Mouse (Mus musculus): ENCODE data around the gene Pcca.

Pcca gene

DNA sequence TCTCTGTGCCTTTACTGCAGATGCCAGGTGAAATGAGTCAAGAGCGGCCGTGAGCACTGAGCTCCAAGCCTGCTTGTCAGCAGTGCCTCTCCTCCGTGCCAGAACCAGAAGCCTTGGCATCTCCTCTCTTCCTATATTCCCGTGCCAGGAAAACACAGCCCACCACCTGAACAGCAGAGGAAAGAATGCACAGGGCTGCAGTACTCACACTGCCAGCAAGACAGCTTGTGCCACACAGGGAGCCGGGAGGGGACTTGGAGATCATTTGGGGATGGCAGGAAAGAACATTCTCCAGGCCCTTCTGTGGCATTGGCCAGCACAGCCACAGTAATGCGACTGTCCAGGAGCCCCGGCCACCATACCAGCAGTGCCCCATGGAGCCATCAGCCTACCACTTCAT is 351.8 kb downstream of the Pcca start:
- no peak for DNase-seq (ENCODE audit: low read depth)

DNA sequence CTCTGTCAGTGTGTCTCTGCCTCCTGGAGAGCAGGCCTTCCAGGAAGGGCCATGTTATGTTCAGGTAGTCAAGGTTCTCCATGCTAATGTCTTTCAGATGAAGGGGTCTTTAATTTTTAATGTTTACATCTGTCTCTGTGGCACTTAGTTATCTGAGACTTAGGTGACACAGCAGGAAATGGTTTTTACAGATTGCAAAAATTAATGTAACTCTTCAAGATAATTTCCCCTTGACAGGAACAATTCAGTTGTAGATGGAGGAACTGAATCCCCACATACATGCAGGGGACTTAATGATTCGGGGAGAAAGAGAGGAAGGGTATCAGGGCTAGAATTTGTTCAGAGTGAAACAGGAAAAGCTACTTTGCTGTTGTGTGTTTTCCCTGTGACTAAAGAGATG is 353.2 kb downstream of the Pcca start:
- no peak for DNase-seq (ENCODE audit: low read depth)

DNA sequence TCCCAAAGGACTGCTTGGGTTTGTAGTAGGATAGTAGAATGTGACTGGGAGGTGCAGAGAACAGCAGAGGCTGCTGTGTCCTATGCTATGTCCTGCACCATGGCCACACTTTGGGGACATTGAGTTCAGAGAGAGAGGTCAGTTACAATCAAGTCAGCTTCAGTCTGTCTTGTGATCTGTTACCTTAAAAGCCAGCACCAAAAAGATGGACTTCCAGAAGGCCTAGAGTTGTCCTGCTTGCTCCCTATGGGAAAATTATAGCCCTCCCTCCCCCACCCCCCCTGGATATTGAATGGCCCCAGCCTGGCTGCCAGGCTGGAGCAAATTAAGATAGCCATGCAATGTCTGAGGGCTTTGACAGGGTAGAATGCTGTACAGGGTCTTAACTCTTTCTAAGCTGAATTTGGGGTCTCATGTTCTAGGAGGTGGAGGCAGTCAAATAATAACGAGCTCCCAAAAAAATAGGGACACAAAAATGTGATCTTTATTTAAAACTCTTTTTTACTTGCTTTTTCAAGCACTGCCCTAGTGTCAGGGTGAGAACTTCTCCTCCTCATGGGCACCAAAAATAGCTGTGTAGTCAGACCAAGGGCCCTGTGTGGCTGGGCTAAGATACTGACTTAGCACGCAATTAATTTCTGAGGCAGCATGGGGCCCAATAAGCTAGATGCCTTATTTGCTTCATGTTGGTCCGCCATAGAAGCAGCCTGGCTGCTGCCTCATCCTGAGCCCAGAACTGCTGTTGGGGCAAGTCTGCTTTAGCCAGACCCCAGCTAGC is 353.8 kb downstream of the Pcca start:
- no peak for DNase-seq (ENCODE audit: low read depth)

DNA sequence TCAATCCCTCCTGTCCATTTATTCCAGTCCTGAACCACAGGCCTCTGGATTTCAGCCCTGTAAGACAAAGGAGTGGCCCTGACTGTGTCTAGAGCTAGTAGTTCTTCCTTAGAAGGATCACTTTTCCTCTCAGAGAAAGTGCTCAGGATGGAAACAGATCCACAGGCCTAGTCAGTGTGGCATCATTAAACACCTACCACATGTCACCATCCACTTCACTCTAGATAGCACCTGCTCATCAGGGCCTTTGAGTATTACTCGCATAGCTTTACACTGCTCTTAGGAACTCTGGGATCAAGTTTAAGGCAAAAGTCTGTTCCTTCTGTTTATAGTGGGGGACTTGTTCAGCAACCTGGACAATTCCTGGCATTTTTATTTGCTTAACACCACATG is 354.4 kb downstream of the Pcca start:
- no peak for DNase-seq (ENCODE audit: low read depth)

DNA sequence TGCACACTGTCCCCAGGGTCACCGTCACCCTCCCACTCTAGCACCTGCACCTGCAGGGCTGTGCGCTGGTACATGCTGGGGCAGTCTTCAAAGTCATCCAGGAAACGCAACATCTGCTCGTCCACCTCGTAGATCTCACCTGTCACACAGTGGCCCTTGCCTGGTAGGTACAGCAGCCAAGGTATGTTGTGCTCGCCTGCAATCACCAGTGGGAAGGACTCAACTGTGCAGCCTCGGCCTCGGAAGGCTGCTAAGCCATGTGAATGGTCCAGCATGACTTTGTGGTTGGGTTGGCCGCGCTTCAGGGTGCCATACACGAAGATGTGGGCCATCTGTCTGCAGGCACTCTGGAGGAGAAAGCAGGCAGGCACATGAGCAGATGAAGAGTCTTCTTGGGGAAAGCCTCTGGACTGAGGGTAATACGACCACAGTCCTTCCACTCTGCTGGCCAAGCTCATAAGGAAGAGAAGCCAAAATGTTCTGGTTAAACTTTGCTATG is 357.4 kb downstream of the Pcca start:
- no peak for DNase-seq (ENCODE audit: low read depth)

DNA sequence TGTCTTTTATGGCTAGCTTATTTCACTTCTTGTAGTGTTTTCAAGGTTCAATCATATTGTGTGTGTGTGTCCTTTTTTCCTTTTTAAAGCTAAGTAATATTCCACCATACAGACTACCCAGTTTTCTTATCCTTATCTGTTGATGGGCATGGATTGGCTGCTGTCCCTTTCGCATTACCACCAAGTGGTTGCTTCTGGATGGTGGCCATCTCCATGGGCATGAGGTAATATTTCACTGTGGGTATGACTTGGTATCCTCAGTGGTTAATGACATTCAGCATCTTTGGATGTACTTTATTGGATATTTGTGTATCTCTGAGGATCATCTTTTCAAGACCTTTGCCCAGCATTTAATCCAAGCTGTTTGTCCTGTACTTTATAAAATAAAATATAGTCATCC is 362.0 kb downstream of the Pcca start:
- no peak for DNase-seq (ENCODE audit: low read depth)

DNA sequence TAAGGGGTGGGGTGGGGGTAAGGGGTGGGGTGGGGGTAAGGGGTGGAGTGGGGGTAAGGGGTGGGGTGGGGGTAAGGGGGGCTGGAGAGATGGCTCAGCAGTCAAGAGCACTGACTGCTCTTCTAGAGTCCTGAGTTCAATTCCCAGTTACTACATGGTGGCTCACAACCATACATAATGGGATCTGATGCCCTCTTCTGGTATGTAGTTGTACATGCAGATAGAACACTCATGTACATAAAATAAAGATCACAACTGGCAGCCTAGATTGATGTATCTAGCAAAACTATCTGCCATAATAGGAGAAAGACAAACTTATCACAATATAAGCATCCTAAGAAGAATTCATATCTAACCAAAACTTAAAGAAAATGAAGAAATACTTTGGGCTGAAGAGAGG is 364.4 kb downstream of the Pcca start:
- no peak for DNase-seq (ENCODE audit: low read depth)

DNA sequence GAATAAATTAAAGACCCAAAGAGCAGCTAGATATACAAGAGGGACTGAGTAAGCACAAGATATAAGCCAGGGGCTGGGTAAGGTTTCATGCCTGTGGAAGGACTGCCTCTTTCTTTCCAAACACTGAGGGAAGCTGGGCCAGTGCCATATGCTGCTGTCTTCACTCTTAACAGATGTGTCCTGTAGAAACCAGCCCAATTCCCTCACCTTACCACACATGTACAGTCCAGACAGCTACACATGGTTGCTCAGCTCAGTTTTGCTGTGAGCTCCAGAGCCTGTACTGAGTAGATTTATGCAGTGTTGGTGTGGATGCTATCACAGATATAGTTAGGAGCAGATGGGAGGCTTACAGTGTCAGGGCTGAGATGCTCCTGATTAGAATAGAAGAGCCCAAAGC is 366.6 kb downstream of the Pcca start:
- DNase-seq (ENCODE audit: low read depth): no peak

DNA sequence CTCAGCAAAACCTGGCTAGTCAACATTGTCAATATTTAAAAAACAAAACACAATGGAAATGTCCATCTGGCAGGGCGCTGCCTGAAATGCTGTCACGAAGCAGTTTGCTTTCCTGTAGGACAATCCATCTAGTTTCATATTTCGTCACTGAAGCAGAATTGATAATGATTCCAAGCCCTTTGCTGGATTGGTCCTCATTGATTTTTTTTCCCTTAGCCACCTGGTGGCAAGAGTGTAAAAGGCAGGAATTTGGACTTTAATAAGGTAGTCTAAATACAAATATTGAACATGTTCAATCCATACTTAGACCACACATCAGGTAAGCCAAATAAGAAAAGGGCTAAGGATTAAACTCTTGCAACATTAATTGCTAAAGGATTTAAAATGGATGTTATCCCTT is 367.1 kb downstream of the Pcca start:
- no peak for DNase-seq (ENCODE audit: low read depth)

DNA sequence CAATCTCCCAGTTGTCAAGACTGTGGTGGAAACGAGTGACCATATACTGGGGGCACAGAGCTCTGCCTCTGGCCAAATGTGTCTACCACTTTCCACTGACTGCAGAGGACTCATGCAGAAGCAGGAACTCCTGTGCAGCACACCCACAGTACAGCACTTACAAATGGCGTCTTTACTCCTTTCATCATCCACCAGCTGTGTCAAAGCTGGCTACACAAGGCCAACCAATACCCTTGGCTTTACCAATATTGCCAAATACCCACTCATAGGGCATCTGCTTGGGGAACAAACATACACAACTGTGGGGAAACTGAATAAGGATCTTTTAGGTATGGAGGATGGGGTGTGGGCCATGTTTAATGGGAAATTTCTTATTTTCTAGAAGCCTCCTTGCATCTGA is 367.6 kb downstream of the Pcca start:
- DNase-seq (ENCODE audit: low read depth): no peak

DNA sequence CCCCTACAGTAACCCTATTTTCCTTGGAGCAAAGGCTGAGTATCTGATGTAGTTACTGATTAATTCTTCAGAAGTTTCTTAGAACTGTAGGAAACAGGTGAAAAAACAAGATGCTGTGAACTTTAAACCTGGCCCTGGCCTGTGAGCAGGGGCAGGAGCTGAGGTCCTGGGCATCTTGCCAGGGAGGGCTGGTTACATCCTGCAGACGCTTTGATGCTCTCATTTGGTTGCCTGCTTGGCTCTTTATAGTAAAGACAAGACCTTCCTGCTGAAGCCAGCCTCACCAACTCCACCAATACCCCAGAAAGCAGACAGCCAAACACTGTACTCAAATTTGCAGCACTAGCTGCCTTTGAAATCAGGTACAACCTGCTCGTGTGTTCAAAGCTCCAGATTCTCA is 368.0 kb downstream of the Pcca start:
- peak; percentile 30 for DNase-seq (ENCODE audit: low read depth)

DNA sequence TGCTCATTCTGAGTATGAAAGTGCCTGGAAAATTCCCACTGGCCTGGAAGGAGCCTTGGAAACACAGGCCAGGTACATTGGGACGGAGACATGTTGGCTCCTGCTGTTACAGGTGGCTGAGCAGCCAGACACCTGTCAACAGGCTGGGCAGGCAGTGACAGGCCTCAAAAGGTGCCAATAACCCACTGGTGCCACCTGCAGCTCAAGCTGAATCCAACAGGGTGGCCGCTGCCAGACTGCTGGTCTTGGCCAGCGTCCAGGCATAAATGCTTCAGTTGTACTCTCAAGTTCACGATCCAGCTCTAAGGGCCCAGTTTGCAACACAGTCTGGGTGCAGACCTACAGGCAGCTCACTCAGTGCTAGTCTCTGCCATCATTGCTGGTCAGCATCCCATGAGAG is 368.8 kb downstream of the Pcca start:
- no peak for DNase-seq (ENCODE audit: low read depth)

DNA sequence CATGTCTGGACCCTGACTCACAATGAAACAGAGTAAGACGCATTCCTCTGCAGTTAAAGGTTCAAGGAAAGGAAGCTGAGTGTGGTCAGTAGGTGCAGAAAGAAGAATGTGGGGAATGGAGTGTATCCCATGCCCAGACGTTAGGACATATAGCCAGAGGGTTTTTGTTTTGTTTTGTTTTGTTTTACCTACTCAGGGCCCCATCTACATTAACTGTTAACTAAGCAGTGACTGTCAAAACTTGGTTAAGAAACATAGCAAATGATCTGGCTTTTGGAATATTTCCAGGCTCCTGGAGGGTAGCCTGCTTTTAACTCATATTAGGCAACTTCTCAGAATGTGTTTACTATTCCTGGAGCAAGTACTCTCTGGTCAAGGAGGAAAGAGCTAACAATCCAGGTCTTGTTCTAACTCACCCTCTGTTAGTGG is 369.8 kb downstream of the Pcca start:
- no peak for DNase-seq (ENCODE audit: low read depth)

DNA sequence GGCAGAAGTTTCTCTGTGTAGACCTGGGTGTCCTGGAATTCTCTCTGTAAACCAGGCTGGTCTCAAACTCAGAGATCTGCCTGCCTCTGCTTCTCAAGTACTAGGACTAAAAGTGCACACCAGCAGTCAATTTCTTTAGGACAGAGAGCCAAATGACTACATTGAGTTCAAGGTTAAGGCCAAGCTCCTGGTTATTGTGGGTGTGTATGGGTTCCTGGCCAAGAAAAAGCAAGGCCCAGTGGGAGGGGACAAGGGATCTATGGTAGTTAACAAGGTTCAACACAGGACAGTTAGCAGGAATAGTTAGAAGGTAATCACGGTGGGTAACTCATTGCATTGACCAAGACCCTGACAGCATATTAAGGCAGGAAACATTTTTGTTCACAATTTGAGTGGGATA is 370.9 kb downstream of the Pcca start:
- no peak for DNase-seq (ENCODE audit: low read depth)

DNA sequence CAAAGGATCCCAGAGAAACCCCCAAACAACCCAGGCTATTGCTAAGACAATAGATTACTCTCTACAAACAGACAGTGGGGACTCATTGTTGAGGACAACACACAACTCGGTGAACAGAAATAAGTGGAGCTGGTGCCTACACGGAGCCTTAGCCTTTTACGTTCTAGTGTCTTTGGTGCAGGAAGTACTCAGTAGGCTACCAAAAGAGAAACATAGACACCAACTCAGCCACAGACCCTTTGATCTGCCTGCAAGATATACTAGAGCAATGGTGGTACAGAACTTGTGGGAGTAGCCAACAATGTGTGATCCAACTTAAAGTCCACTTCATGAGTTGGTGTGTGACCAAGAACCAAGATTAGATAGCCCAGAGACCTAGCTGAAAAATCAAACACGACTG is 374.0 kb downstream of the Pcca start:
- DNase-seq (ENCODE audit: low read depth): peak; percentile 14

DNA sequence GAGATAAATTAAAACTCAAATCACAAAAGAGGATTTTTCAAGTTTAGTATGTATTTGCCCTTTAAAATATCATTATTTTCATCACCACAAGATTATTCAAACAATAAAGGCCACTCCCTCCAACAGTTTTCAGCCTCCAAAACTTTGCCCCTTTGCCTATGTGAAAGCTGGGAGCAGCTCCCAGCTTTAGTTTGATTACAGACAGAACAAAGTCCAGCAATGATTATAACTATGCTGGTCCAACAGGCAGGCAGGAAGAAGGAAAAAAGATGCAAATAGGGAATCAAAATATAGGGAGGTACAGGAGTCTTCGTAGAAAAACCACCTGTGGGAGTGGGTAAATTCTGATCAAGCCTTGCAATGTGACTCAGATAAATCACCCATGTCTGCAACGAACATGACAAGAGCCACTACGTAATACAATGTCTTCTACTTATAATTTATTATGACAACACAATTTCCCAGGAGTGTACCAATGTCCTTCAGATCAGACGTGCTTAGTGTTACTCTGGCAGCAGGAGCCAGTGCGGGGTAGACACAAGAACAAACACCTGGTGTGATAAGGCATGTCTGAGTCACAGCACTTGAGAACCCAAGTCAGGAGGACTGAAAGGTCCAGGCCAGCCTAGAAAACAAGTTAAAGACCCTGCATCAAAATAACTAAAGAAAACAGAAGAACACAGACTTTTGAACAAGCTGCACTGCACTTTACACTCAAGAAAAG is 375.4 kb downstream of the Pcca start:
- no peak for DNase-seq (ENCODE audit: low read depth)

DNA sequence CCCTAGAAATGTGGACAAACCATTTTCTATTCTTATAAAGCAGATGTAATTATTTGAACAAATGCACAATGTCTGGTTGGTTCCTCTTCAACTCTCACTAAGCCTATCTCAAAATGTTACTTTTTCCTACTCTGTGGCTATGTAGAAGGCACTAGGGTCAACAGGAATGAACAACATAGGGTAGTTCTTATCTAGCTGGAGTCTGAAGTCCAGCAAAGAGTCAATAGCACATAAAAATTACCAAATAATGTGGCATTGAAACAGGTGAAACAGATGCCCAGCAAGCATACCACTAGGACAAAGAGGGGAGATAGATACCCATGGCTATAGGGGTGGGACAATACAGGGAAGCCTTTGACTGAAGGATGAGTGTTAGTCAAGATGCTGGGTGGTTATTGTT is 377.1 kb downstream of the Pcca start:
- DNase-seq (ENCODE audit: low read depth): no peak

DNA sequence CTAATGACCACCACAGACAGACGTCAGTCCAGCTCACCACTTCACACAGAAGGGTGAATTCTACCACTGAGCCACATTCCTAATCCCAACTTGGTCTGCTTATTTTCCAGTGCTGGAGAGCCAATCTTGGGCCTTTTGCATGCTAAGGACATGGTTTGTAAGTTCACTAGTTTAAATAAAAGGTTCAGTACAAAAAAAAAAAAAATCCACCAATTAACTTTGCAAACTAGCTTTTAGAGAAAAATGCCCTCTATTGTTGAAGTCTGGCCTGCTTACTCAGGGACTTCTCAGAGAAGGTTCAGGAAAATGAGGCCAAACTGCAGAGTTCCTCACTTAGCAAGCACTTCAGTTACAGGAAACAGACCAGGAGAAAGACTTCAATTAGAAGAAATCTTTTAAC is 378.0 kb downstream of the Pcca start:
- DNase-seq (ENCODE audit: low read depth): peak; percentile 28

DNA sequence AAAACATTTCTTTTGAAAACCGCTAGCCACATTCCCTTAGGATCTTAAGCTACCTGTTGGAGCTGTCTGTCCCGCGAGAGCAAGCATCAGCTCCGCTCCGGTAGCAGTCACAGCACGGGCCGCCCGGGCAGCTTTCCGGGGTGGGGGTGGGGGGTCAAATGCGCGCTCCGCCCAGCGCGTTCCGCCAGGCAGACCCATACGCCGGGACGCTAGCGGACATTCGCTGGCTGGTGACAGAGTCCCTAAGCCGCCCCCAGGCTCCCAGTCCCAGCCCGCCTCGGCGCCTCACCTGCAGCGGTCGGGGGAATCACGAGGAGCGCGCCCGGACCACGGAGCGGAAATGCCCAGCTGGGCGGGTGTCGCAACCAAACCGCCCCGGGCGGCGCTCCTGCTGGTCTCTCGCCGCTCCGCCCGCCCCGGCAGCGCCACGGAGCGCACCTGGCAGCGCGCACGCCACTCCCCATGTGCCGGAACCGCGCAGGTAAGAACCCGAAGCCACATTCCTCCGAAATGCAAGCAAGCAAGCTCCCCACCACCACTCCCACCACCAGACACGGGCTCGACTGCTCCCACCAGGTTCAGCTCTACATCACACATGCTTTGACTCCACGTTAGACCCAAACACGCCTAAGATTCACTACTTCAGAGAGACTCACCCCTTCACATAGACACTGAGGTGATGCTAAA is 378.8 kb downstream of the Pcca start:
- DNase-seq (ENCODE audit: low read depth): peak; percentile 78

DNA sequence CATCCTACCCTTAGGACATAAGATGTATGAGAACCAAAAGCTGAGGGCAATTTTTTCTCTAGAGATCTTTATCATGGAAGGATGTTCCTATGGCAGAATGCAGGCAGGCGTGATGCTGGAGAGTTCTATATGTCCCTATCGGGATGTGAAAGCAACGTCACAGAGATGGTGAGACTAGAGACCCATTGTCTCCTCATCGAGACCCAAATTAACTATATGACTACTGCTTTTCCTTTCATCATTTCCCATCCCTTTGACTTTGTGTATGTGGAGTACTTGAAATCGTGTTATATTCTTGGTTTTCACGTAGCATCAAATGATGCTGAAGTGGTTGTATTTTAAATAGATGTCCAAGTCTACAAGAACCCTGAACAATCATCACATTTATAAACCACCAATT is 379.5 kb downstream of the Pcca start, which contains the start of gene Ggact:
Gene Ggact, minus strand, starts transcription at position 101 of the 400 bp plus-strand sequence.
- DNase-seq (ENCODE audit: low read depth): no peak

DNA sequence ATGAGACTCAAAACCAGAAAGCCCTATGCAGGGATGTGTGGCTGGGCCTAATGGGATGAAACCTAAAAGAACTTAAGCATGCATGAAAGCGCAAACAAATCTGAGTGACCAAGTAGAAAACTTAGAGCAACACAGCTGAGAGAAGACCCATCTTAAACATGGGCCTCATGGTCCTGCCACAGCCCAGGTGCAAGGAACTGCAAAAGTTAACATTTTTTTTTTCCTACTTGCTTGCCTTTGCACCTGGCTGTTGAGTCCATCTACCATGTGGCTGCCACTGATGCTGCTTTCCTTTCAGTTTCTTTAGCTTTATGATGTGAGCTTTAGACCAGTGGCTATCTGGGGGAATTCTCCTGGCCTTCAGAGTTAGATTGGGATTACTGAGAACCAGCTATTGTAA is 383.6 kb downstream of the Pcca start:
- no peak for DNase-seq (ENCODE audit: low read depth)

DNA sequence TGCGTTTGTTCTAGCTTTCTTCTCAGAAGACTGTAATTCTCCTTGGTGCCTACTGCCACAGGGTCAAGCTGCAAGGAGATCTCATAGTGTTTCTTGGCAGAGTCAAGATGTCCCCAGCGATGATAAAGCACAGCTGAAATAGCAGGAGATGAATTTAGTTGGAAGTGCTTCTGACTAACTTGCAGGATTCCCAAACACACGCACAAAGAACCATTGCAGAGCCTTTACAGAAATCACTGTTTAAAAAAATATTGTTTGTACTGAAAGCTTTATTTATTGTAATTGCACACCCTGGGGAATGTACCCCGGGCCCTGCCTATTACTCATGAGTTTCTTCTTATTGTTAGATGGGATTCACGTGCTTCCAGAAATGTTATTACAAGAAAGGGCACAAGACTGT is 385.9 kb downstream of the Pcca start:
- DNase-seq (ENCODE audit: low read depth): no peak

DNA sequence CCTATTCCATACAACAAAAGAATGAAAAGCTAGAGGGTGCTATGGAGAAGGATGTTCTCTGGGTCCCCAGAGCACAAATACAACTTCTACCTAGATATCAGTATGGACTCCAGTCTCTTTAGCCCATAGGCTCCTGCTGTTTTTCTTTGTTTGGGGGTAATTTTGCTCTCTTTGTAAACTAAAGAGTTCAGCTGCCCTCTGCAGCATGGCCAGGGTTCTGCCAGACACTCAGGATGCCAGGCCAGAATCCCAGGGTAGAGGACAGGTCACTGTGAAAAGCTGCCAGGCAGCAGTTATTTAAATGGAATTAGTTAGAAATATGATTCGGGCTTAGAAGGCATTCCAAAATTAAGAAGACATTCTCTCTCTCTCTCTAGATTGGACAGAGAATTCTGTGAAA is 402.3 kb downstream of the Pcca start:
- DNase-seq (ENCODE audit: low read depth): no peak
